Mouse (Mus musculus) neural tube, embryonic 15.5 days (tissue): ENCODE data around the gene Bpifb9a. TPM values are rescaled to one million over a fixed set of nuclear protein-coding genes. Genes with fewer than 3 reads are reported as not detected.
"Not testable (repeated sequence)": the region's sequence is repeated elsewhere in the genome, so short reads cannot be mapped to it uniquely, and the experiment has no call there.

Experiments used
- ATAC-seq: fragments of 200-750 bp; cut with Nextera tagmentation; 2 replicates; pipeline ENCODE4 v1.8.0; 2017; ENCODE audit warnings: mild to moderate bottlenecking, moderate TSS enrichment, moderate library complexity; ENCODE audit not compliant: low FRiP score
- H3K27ac ChIP-seq: fragments of 300-500 bp; sonication (generic); replicated peaks from 2 replicates; pipeline ENCODE4 v1.5.1; 2015; ENCODE audit warnings: mild to moderate bottlenecking, inconsistent platforms
- H3K27me3 ChIP-seq: fragments of 300-500 bp; sonication (generic); replicated peaks from 2 replicates; pipeline ENCODE4 v1.6.1; 2015; ENCODE audit warnings: inconsistent platforms
- H3K36me3 ChIP-seq: fragments of 300-500 bp; sonication (generic); 2 replicates; pipeline ENCODE4 v1.6.1; 2015; ENCODE audit warnings: inconsistent platforms
- H3K4me1 ChIP-seq: fragments of 300-500 bp; sonication (generic); 2 replicates; pipeline ENCODE4 v1.6.1; 2015; ENCODE audit warnings: inconsistent platforms
- H3K4me2 ChIP-seq: fragments of 300-500 bp; sonication (generic); 2 replicates; pipeline ENCODE4 v1.6.1; 2015; ENCODE audit warnings: inconsistent platforms, mild to moderate bottlenecking, moderate library complexity
- H3K4me3 ChIP-seq: fragments of 300-500 bp; sonication (generic); replicated peaks from 2 replicates; pipeline ENCODE4 v1.5.1; 2015; ENCODE audit warnings: mild to moderate bottlenecking, inconsistent platforms
- H3K9ac ChIP-seq: fragments of 300-500 bp; sonication (generic); replicated peaks from 2 replicates; pipeline ENCODE4 v1.6.1; 2015; ENCODE audit warnings: mild to moderate bottlenecking, inconsistent platforms
- H3K9me3 ChIP-seq: fragments of 300-500 bp; sonication (generic); replicated peaks from 2 replicates; pipeline ENCODE4 v1.6.1; 2016; ENCODE audit warnings: inconsistent platforms
- WGBS: fragments of 180-500 bp; shearing (Covaris S2); methylation state at CpG from one replicate; pipeline ENCODE4 v1.1.7; 2015; ENCODE audit warnings: mixed read lengths; 5-methylcytosine and 5-hydroxymethylcytosine counted together
- polyA plus RNA-seq: library from polyadenylated mRNA; unstranded; fragments of >200 nt; fragmentation: Nextera tagmentation; extraction: Ambion mirVana; gene quantifications from 2 replicates; pipeline ENCODE4 v1.2.1, GENCODE M21; 2015

Gene Bpifb9a
- polyA plus RNA-seq, result not detected in 2 replicates

DNA sequence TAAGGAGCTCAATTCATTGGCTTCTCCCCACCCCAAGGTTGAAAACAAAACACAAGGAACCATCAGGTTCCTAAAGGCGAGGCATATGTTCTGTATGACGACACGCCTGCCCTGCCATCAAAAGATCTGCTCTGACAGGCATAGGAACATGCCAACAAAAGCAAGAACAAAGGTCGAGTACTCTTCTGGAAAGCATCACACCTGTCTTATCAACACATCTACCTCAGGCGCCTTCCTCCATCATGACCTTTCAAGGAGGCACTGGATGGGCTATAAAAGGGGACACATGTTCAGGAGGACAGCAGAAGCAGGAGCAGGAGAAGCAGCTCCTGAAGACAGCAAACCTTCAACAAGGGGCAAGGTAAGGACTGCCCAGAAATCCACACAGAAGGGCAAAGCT, at the start of gene Bpifb9a:
Bpifb9a (plus strand) TSS at position 301 of the 400 bp plus-strand sequence.
- not testable (repeated sequence) for H3K27ac ChIP-seq, H3K9ac ChIP-seq, ATAC-seq, H3K4me3 ChIP-seq, H3K36me3 ChIP-seq, H3K27me3 ChIP-seq, H3K9me3 ChIP-seq, H3K4me2 ChIP-seq, H3K4me1 ChIP-seq
- 85% methylated on average over 5 of the region's 5 CpGs for WGBS

DNA sequence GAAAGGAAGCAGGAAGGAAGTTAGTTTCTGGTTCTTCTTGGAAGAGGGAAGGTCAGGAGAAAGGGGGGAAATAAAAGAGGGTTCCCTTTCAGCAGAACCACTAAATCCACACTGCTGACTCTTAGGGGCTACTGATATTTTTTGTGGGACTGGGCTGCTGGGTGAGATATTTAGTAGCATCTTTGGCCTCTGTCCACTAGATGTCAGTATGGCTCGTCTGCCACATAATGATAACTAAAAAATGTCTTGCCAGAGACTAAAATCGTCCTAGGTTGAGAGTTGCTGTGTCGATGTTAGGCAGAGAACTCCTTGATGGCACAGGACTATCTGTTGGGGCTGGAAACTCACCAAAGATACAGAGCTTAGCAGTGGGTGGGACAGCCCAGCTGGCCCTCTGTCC, 48.5 kb upstream of the Bpifb9a start:
- no peak overlapping the region for H3K27ac ChIP-seq
- no peaks in the 10 kb centered on the region for H3K9me3 ChIP-seq
- WGBS, result 21% methylated on average over 3 of the region's 3 CpGs
- no peak overlapping the region for H3K9ac ChIP-seq
- no peaks in the 10 kb centered on the region for H3K27me3 ChIP-seq
- H3K4me3 ChIP-seq, result no peak overlapping the region
- H3K4me1 ChIP-seq, result peaks cover 5% of the 10 kb centered on the region; the same call in 1 of the 2 replicates
- no peak for ATAC-seq
- H3K36me3 ChIP-seq, result no peaks in the 10 kb centered on the region
- H3K4me2 ChIP-seq, result no peak overlapping the region

DNA sequence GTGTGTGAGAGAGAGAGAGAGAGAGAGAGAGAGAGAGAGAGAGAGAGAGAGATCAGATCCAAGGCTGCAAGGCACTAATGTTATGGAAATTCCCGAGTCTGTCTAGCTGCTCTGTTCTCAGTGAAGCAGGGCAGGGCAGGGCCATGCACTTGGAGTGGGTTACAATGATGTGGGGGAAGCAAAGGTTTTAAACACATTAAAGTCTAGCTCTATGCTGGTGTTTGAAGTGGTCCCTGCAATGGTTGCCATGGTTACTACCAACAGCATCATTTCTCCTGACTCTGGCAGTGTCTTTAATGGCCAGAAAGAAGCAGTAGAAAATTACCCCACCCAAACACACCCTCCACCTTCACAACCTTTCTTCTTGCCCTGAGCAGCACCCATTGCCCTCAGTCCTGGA, 46.5 kb upstream of the Bpifb9a start:
- peak; percentile 47; the same call in 1 of the 2 replicates for ATAC-seq
- no peak overlapping the region for H3K27ac ChIP-seq

DNA sequence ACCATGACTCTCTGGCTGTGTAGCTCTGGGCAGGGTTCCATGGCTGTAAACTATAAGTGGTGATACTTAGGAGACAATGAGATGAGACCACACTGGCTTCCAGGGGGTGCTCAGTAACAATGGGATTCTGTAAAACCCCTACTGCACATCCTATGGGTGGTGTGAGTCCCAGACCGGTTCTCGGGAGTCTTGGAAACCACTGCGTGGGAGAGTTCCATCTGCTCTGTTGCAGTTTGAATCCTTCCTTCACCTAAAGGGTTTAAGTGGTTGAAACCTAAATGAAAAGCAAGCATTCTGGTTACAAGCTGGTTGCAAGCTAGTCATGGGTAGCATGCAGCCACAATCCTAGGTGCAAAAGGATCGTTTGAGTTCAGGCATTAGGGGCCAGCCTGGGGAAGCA, 45.8 kb upstream of the Bpifb9a start:
- H3K9me3 ChIP-seq, result no peaks in the 10 kb centered on the region
- H3K4me2 ChIP-seq, result no peak overlapping the region
- H3K27me3 ChIP-seq, result no peaks in the 10 kb centered on the region
- H3K4me3 ChIP-seq, result no peak overlapping the region
- WGBS, result 90% methylated on average over 4 of the region's 4 CpGs
- no peak overlapping the region for H3K27ac ChIP-seq
- H3K4me1 ChIP-seq, result peaks cover 5% of the 10 kb centered on the region; the same call in 1 of the 2 replicates
- ATAC-seq, result no peak
- no peak overlapping the region for H3K9ac ChIP-seq
- no peaks in the 10 kb centered on the region for H3K36me3 ChIP-seq

More for the DNA sequence above, 46.5 kb upstream of the Bpifb9a start:
- no peaks in the 10 kb centered on the region for H3K9me3 ChIP-seq
- no peak overlapping the region for H3K4me2 ChIP-seq
- no peak overlapping the region for H3K4me3 ChIP-seq
- H3K4me1 ChIP-seq, result peaks cover 5% of the 10 kb centered on the region; the same call in 1 of the 2 replicates
- H3K36me3 ChIP-seq, result no peaks in the 10 kb centered on the region
- no peak overlapping the region for H3K9ac ChIP-seq
- 35% methylated on average over 1 of the region's 1 CpGs for WGBS
- H3K27me3 ChIP-seq, result no peaks in the 10 kb centered on the region

DNA sequence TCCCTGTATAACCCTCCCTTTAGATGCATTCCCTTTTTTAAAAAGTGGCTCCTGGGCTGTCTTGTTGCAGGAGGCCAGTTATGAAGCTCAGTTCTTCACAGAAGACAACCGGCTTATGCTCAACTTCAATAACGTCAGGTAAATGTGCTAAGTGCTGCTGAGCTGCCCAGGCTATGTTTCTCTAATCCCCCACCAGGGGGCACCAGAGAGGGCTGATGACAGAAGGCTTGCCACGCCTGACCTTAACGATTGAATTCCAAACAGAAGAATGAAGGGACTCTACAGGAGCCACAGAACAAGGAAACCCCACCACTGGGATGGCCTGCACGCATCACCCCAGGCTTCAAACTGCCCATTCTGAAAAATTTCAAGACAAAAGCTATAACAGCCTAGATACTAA, 42.5 kb upstream of the Bpifb9a start:
- 17% methylated on average over 5 of the region's 5 CpGs for WGBS
- H3K4me3 ChIP-seq, result no peak overlapping the region
- H3K27ac ChIP-seq, result no peak overlapping the region
- no peak for ATAC-seq
- H3K9me3 ChIP-seq, result no peaks in the 10 kb centered on the region
- H3K4me1 ChIP-seq, result peaks cover 5% of the 10 kb centered on the region; the same call in 1 of the 2 replicates
- no peak overlapping the region for H3K9ac ChIP-seq
- H3K4me2 ChIP-seq, result no peak overlapping the region
- no peaks in the 10 kb centered on the region for H3K36me3 ChIP-seq
- no peaks in the 10 kb centered on the region for H3K27me3 ChIP-seq

DNA sequence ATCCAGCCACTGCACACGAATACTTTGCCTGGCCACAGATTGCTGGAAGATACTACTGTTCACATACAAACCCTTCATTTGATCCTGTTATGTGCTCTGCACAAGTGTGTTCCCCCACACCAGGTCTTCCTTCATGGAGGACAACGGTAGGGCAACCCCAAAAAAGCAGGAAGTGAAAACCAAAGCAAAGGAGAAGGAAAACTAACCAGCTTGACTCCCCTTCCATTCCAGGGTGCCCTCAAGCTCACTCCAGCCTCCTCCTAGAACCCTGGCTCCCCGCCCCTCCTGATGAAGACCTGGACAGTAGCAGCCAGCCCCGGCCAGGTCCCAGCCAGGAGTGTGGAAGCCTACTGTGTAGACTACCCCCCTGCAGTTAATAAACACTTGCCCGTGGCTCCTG, 37.7 kb upstream of the Bpifb9a start:
- Histone ChIP-seq H3K27me3 (no peaks in the 10 kb centered on the region), H3K9me3 (no peaks in the 10 kb centered on the region), H3K4me1 (peaks cover 15% of the 10 kb centered on the region), H3K4me3 (no peak overlapping the region), H3K4me2 (no peak overlapping the region), H3K36me3 (no peaks in the 10 kb centered on the region), H3K27ac (no peak overlapping the region), H3K9ac (no peak overlapping the region)
- no peak for ATAC-seq
- WGBS, result 84% methylated on average over 5 of the region's 5 CpGs

DNA sequence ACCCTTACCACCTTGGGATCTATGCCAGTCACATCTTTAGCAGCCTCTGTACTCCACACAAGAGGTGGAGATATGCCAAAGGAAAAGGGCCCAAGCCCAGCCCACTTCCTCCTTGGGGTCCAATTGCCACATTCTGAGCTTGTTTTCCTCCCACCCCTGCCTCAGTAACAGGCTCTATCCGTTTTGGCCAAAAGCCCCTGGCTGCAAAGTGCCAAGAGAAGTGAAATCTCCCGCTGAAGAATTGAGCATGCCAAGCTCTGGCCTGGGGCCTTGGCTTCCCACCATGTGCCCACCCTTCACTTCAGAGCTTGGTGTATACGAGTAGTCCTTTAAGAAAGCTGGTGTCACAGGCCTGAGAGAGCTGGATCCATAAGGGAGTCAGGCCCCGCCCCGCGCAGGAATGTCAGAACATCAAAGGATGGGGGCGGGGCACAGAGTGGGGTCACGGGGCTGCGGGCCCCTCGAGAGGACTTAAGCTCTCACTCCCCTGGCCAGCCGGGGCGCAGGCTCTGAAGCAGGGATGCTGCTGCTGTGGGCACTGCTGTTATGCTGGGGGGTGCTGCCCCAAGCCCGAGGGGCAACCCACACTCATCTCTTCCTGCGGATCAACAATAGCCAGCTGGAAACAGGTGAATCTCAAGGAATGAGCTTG, 34.3 kb upstream of the Bpifb9a start, which contains the start of gene Bpifb5:
Bpifb5 (plus strand) TSS at position 478 of the 652 bp plus-strand sequence.
- H3K36me3 ChIP-seq, result no peaks in the 10 kb centered on the region
- WGBS, result 3% methylated on average over 14 of the region's 14 CpGs
- peak within 1 kb of the TSS; percentile 40 for H3K4me2 ChIP-seq
- no peak within 1 kb of the TSS for H3K9ac ChIP-seq
- peaks cover 15% of the 10 kb centered on the region for H3K4me1 ChIP-seq
- H3K27ac ChIP-seq, result peak within 1 kb of the TSS; percentile 61
- no peak within 1 kb of the TSS for H3K4me3 ChIP-seq
- no peaks in the 10 kb centered on the region for H3K9me3 ChIP-seq
- ATAC-seq, result peak; percentile 84
- H3K27me3 ChIP-seq, result no peaks in the 10 kb centered on the region

DNA sequence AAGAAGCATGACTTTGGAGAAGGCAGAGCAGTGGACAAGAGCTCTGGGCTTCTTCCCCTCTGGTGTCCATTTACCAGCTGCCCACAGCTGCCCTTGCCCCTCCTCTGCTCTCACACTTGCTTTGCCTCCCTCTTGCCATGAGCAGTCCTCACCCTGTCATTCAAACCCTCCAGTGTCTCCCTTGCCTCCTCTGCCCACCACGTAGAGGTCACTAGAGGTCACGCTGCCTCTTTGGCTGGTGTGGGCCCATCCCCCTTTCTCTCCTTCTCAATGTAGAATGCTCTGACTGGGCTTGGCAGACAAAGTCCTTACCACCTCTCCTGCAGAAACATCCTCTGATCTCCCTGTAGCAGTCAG, 33.8 kb upstream of the Bpifb9a start:
- Histone ChIP-seq H3K9me3 (no peaks in the 10 kb centered on the region), H3K27ac (peak overlapping the region; percentile 61), H3K9ac (no peak overlapping the region), H3K36me3 (no peaks in the 10 kb centered on the region), H3K4me1 (peaks cover 15% of the 10 kb centered on the region), H3K27me3 (no peaks in the 10 kb centered on the region), H3K4me2 (peak overlapping the region; percentile 40; the same call in 1 of the 2 replicates), H3K4me3 (no peak overlapping the region)
- ATAC-seq, result peak; percentile 46; the same call in 1 of the 2 replicates
- 8% methylated on average over 2 of the region's 2 CpGs for WGBS

DNA sequence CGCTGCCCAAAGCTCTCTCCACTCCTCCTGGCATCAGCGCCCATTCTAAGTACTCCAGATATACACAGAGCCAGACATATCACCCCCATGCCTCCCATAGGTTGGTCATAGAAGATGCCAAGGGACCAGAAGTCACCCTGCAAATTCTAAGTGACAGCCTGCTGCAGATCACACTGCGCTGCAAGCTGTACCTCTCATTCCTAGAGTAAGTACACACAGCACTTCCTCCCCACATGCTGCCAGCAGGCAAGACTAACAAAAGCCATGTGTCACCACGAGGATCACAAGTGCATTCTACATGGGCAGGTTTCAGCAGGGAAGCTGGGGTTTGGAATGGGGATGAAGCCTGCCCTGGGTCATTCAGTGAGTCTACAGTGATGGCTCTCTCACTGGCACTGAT, 30.7 kb upstream of the Bpifb9a start:
- Histone ChIP-seq H3K27ac (no peak overlapping the region), H3K36me3 (no peaks in the 10 kb centered on the region), H3K4me1 (peaks cover 15% of the 10 kb centered on the region), H3K27me3 (no peaks in the 10 kb centered on the region), H3K9me3 (no peaks in the 10 kb centered on the region), H3K4me3 (no peak overlapping the region), H3K9ac (no peak overlapping the region), H3K4me2 (no peak overlapping the region)
- WGBS, result 80% methylated on average over 4 of the region's 4 CpGs
- no peak for ATAC-seq

DNA sequence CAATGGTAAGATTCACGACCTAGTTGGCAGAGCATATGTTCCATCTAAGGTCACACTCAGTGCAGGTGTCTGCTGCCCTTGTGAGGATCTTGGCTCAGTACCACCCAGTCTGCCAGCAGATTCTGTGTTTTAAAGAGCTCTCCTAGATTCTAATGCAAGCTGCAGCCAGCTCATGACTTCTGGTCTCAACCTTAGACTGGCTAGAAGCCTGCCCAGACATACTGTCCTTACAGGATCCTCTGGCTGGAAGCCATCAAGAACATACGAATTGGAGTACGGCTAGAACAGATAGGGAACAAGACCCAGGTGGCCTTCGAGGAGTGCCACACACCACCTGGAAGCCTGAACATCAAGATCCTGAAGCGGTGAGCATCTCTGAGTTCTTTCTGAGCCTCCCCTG, 29.8 kb upstream of the Bpifb9a start:
- Histone ChIP-seq H3K27me3 (no peaks in the 10 kb centered on the region), H3K4me1 (peaks cover 11% of the 10 kb centered on the region), H3K9me3 (no peaks in the 10 kb centered on the region), H3K27ac (no peak overlapping the region), H3K9ac (no peak overlapping the region), H3K36me3 (no peaks in the 10 kb centered on the region), H3K4me3 (no peak overlapping the region), H3K4me2 (no peak overlapping the region)
- WGBS, result 90% methylated on average over 5 of the region's 5 CpGs
- no peak for ATAC-seq

DNA sequence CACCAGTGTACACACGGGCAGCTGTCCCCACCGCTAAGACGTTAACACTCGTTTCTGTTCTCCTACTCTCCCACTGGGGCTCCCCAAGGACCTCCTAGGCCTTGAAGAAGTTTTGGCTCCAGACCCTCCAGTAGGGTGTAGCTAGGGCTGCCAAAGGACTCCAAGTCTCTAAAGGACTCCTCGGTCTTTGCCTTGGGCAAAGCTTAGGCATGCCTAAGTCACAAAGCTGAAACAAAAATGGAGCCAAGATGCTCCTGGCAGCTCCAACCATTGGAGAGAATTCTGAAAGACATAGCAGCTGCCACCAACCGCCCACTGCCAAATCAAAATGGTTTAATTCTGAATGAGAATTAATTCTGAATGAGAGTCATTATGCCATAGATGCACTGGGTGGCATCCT, 24.2 kb upstream of the Bpifb9a start:
- Histone ChIP-seq H3K4me1 (no peaks in the 10 kb centered on the region), H3K36me3 (no peaks in the 10 kb centered on the region), H3K9ac (no peak overlapping the region), H3K27ac (no peak overlapping the region), H3K9me3 (no peaks in the 10 kb centered on the region), H3K4me3 (no peak overlapping the region), H3K27me3 (no peaks in the 10 kb centered on the region), H3K4me2 (no peak overlapping the region)
- 87% methylated on average over 6 of the region's 6 CpGs for WGBS
- no peak for ATAC-seq

DNA sequence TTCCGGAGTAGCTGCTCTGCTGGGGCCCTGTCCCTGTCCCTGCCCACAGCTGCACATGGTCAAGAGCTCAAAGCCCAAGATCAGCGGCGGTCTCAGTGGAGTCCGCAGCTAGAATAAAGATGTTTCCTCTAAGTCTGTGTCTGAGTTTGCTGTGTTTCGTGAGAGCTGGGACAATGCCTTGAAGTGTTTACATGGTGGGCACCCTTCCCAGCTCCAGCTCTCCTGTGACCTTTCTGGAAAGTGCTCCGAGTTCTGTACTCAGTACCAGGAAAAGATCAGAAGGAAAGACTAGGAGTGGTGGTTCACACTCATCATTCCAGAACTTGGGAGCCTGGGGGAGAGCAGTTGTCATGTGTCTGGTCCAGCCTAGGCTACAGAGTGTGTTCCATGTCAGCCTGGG, 16.9 kb upstream of the Bpifb9a start:
- WGBS, result 88% methylated on average over 6 of the region's 6 CpGs
- no peak for ATAC-seq

More for the DNA sequence above, 16.9 kb upstream of the Bpifb9a start:
- H3K36me3 ChIP-seq, result no peaks in the 10 kb centered on the region
- no peaks in the 10 kb centered on the region for H3K9me3 ChIP-seq
- H3K4me3 ChIP-seq, result no peak overlapping the region
- H3K9ac ChIP-seq, result no peak overlapping the region
- no peaks in the 10 kb centered on the region for H3K27me3 ChIP-seq
- no peaks in the 10 kb centered on the region for H3K4me1 ChIP-seq
- no peak overlapping the region for H3K27ac ChIP-seq
- no peak overlapping the region for H3K4me2 ChIP-seq
